In the genomic region with DNA sequence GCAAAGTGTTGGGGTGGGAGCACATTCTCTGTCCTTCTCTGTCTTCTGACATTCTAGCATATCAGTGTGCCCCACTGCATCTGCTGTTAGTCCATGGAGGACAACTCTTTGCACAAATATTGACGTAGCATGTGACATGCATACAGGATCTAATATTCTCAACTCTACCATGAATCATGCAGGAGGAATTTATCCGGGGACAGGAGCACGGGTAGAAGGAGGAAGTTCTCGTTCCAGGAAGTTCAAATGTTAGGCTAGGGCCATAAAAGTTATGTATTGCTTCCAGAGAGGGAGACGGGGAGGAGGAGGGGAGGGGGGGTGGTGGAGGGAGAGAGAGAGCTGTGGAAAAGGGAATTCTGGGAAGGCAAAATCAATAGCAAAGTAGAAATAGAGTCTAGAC, we compare ENCODE assay signal across 19 mouse cellular contexts. TPM values are rescaled to one million over a fixed set of nuclear protein-coding genes. Genes with fewer than 3 reads are reported as not detected.
A peak's percentile ranks its signal among the peaks of the same experiment; 100 is the strongest.
DNase-seq lines count a peak whose midpoint lies in the region; ATAC-seq and TF ChIP-seq lines count a peak whose summit lies in the region.
"Had no signal": no experiment of that assay in that cellular context is flagged by ENCODE, and none has a peak within 500 bp of the region (broad histone marks: within the 10 kb centered on the region; RNA-seq: fewer than 3 reads in every experiment).

No protein-coding gene starts in this region.

- no peak overlapping the region for H3K27ac ChIP-seq in lung, postnatal 0 days (ENCODE audit: low read length)
- no peak overlapping the region for H3K27ac ChIP-seq in intestine, embryonic 14.5 days (ENCODE audit: low read depth)
- peak overlapping the region; percentile 8; the same call in 1 of the 2 replicates for H3K27ac ChIP-seq in macrophage
- H3K27ac ChIP-seq in forebrain, embryonic 14.5 days (ENCODE audit: low read depth, low read length) = no peak overlapping the region
- H3K27ac ChIP-seq: embryonic facial prominence, embryonic 15.5 days; forebrain, embryonic 15.5 days; limb, embryonic 13.5 days had no signal

- no peak for TF ChIP-seq EP300 in lung, postnatal 0 days (IDR thresholded peaks at IDR 0.05)

- H3K4me1 ChIP-seq in lung, postnatal 0 days (ENCODE audit: insufficient read depth, low read depth, low read length) = no peaks in the 10 kb centered on the region
- H3K4me1 ChIP-seq in intestine, embryonic 14.5 days (replicated peaks; ENCODE audit: control insufficient read depth, insufficient read depth, low read length) = peaks cover 5% of the 10 kb centered on the region
- 0 out of 2 replicates have a peak, but pooled peaks cover 4% of the 10 kb centered on the region for H3K4me1 ChIP-seq in forebrain, embryonic 14.5 days (ENCODE audit: control insufficient read depth, insufficient read depth, low read length)
- H3K4me1 ChIP-seq: embryonic facial prominence, embryonic 15.5 days; forebrain, embryonic 15.5 days; heart, embryonic 12.5 days had no signal

- DNase-seq in lung, postnatal 0 days (ENCODE audit: low spot score) = peak; percentile 33
- DNase-seq in lung, adult 18-20 months = no peak
- peak; percentile 58 for DNase-seq in intestine, embryonic 14.5 days (ENCODE audit: low spot score)
- no peak for DNase-seq in heart, adult 8-10 months (ENCODE audit: low spot score)
- no peak for DNase-seq in forebrain, embryonic 14.5 days (ENCODE audit: low spot score)
- no peak for DNase-seq in spleen, postnatal 10 days (ENCODE audit: low spot score in 2 of 2)
- DNase-seq: cerebellum, adult 18-20 months; gastrocnemius, postnatal 14 days; layer of hippocampus, postnatal 36 days; lung, postnatal 10 days; retina, postnatal 1 day; thymus, adult 18-20 months had no signal

- peak; percentile 35; the same call in 1 of the 2 replicates for ATAC-seq in lung, postnatal 0 days
- ATAC-seq in intestine, embryonic 14.5 days (replicated peaks; ENCODE audit: low FRiP score, low TSS enrichment, low read depth) = peak; percentile 84
- ATAC-seq in forebrain, embryonic 14.5 days = no peak
- ATAC-seq: forebrain, embryonic 15.5 days; inflammation-experienced regulatory T-cells, adult 6 months; midbrain, embryonic 16.5 days had no signal

- no peaks in the 10 kb centered on the region for H3K36me3 ChIP-seq in lung, postnatal 0 days (ENCODE audit: insufficient read depth, low read length)
- no peaks in the 10 kb centered on the region for H3K36me3 ChIP-seq in intestine, embryonic 14.5 days (ENCODE audit: control insufficient read depth, insufficient read depth, low read length)
- no peaks in the 10 kb centered on the region for H3K36me3 ChIP-seq in macrophage (ENCODE audit: inconsistent target)
- H3K36me3 ChIP-seq in forebrain, embryonic 14.5 days (ENCODE audit: control insufficient read depth, insufficient read depth, low read length) = no peaks in the 10 kb centered on the region
- H3K36me3 ChIP-seq: embryonic facial prominence, embryonic 15.5 days; forebrain, embryonic 15.5 days; heart, embryonic 12.5 days; limb, embryonic 13.5 days had no signal

- no peaks in the 10 kb centered on the region for H3K79me2 ChIP-seq in macrophage (ENCODE audit: inconsistent target)

- H3K9ac ChIP-seq in lung, postnatal 0 days (replicated peaks; ENCODE audit: low read depth) = no peak overlapping the region
- H3K9ac ChIP-seq in intestine, embryonic 14.5 days (ENCODE audit: low read length) = no peak overlapping the region
- H3K9ac ChIP-seq in forebrain, embryonic 14.5 days (ENCODE audit: low read length) = no peak overlapping the region
- H3K9ac ChIP-seq: embryonic facial prominence, embryonic 15.5 days; forebrain, embryonic 15.5 days; heart, embryonic 12.5 days; limb, embryonic 13.5 days had no signal

- no peak for TF ChIP-seq CTCF in lung, postnatal 0 days (IDR thresholded peaks at IDR 0.05)

- no peaks in the 10 kb centered on the region for H3K9me3 ChIP-seq in lung, postnatal 0 days (ENCODE audit: low read length)
- H3K9me3 ChIP-seq in intestine, embryonic 14.5 days (ENCODE audit: control insufficient read depth, low read length) = no peaks in the 10 kb centered on the region
- no peaks in the 10 kb centered on the region for H3K9me3 ChIP-seq in forebrain, embryonic 14.5 days (replicated peaks; ENCODE audit: control insufficient read depth, low read length)
- H3K9me3 ChIP-seq: embryonic facial prominence, embryonic 15.5 days; forebrain, embryonic 15.5 days; heart, embryonic 12.5 days; limb, embryonic 13.5 days had no signal

- WGBS in lung, postnatal 0 days = 6% methylated on average over 5 of the region's 5 CpGs
- 6% methylated on average over 5 of the region's 5 CpGs for WGBS in intestine, embryonic 14.5 days
- 7% methylated on average over 5 of the region's 5 CpGs for WGBS in macrophage (ENCODE audit: missing documents)
- WGBS in forebrain, embryonic 14.5 days = 82% methylated on average over 5 of the region's 5 CpGs

- H3K4me3 ChIP-seq in lung, postnatal 0 days (ENCODE audit: low read depth, low read length) = no peak overlapping the region
- H3K4me3 ChIP-seq in intestine, embryonic 14.5 days (ENCODE audit: low read depth, low read length) = no peak overlapping the region
- H3K4me3 ChIP-seq in macrophage (ENCODE audit: inconsistent target) = no peak overlapping the region
- H3K4me3 ChIP-seq in forebrain, embryonic 14.5 days (ENCODE audit: low read depth, low read length) = no peak overlapping the region
- H3K4me3 ChIP-seq: embryonic facial prominence, embryonic 15.5 days; forebrain, embryonic 15.5 days; heart, embryonic 12.5 days; limb, embryonic 13.5 days had no signal

- H3K27me3 ChIP-seq in lung, postnatal 0 days (replicated peaks; ENCODE audit: insufficient read depth, low read length) = no peaks in the 10 kb centered on the region
- no peaks in the 10 kb centered on the region for H3K27me3 ChIP-seq in intestine, embryonic 14.5 days (replicated peaks; ENCODE audit: control insufficient read depth, insufficient read depth, low read length)
- H3K27me3 ChIP-seq in forebrain, embryonic 14.5 days (replicated peaks; ENCODE audit: control insufficient read depth, insufficient read depth, low read length) = no peaks in the 10 kb centered on the region
- H3K27me3 ChIP-seq: embryonic facial prominence, embryonic 15.5 days; forebrain, embryonic 15.5 days; heart, embryonic 12.5 days; limb, embryonic 13.5 days had no signal

- no peak overlapping the region for H3K4me2 ChIP-seq in lung, postnatal 0 days (replicated peaks; ENCODE audit: low read depth, low read length)
- H3K4me2 ChIP-seq in intestine, embryonic 14.5 days (ENCODE audit: low read length) = no peak overlapping the region
- H3K4me2 ChIP-seq in forebrain, embryonic 14.5 days (ENCODE audit: low read length) = no peak overlapping the region
- H3K4me2 ChIP-seq: embryonic facial prominence, embryonic 15.5 days; forebrain, embryonic 15.5 days; heart, embryonic 12.5 days; limb, embryonic 13.5 days had no signal

RNA-seq across cellular contexts. Expression of gene Galnt3, which starts 20.0 kb away (rescaled TPM):
- polyA plus RNA-seq in lung, postnatal 0 days (2015; fragmentation: Nextera tagmentation; extraction: Ambion mirVana) = 11.3 and 14.0 TPM in 2 replicates
- 7.9 and 9.2 TPM in 2 replicates for polyA plus RNA-seq in intestine, embryonic 14.5 days (2014; fragmentation: Nextera tagmentation; extraction: Ambion mirVana)
- 1 to 10 TPM in 19 of 26 experiments, under 1 TPM in 5, not detected in 2; 0.20 to 7.5 (median 1.6) TPM for total RNA-seq in macrophage (2018; cell fraction: chromatin; rRNA removed)
- total RNA-seq in macrophage (2018; cell fraction: cytosol; rRNA removed) = 1 to 10 TPM in 3 of 26 experiments, under 1 TPM in 23; 0.21 to 1.5 (median 0.54) TPM
- 1 to 10 TPM in 25 of 26 experiments, under 1 TPM in 1; 0.72 to 8.1 (median 2.5) TPM for total RNA-seq in macrophage (2018; cell fraction: nucleus; rRNA removed)
- polyA plus RNA-seq in macrophage (2018) = 0.25 to 1.1 TPM (median 0.47 TPM) in 3 replicates
- not detected for total RNA-seq in heart, adult 8-10 months (2022)
- polyA plus RNA-seq in forebrain, embryonic 14.5 days (2014; fragmentation: Nextera tagmentation; extraction: Ambion mirVana) = 0.63 and 1.6 TPM in 2 replicates
- total RNA-seq: gastrocnemius, postnatal 14 days had no signal

Comparison
In these comparisons a context has a peak if more than half of its experiments do, and no peak if none do; other contexts are left out.
1. DNase-seq: peak in lung, postnatal 0 days (single experiment) and intestine, embryonic 14.5 days (single experiment); none in lung, adult 18-20 months (0 of 2), heart, adult 8-10 months (single experiment), forebrain, embryonic 14.5 days (single experiment) and spleen, postnatal 10 days (0 of 2).